Mouse (Mus musculus): Measurements from ENCODE around the gene Dgcr8.
"Not testable (repeated sequence)": the region's sequence is repeated elsewhere in the genome, so short reads cannot be mapped to it uniquely, and the experiment has no call there.

Dgcr8 gene

GRCm38 (mm10) chr16:18289067-18289588 lies at the start of gene Dgcr8:
Gene Dgcr8 (minus strand): TSS chr16:18289246.
- DNase-seq (ENCODE audit: low read depth) = peak; percentile 92

- DNase-seq (ENCODE audit: low read depth) = no peak
These were observed 48.2 kb upstream of the Dgcr8 start for GRCm38 (mm10) chr16:18337261-18337660.

GRCm38 (mm10) chr16:18335981-18336380 lies 46.9 kb upstream of the Dgcr8 start:
- no peak for DNase-seq (ENCODE audit: low read depth)

GRCm38 (mm10) chr16:18333976-18334375 lies 44.9 kb upstream of the Dgcr8 start:
- no peak for DNase-seq (ENCODE audit: low read depth)

- DNase-seq (ENCODE audit: low read depth) = no peak
These were observed 39.5 kb upstream of the Dgcr8 start for GRCm38 (mm10) chr16:18328524-18328923.

- DNase-seq (ENCODE audit: low read depth) = no peak
These were observed 38.9 kb upstream of the Dgcr8 start for GRCm38 (mm10) chr16:18327936-18328335.

GRCm38 (mm10) chr16:18325741-18326140 lies 36.7 kb upstream of the Dgcr8 start:
- no peak for DNase-seq (ENCODE audit: low read depth)

GRCm38 (mm10) chr16:18324031-18324430 lies 35.0 kb upstream of the Dgcr8 start:
- no peak for DNase-seq (ENCODE audit: low read depth)

GRCm38 (mm10) chr16:18323460-18323859 lies 34.4 kb upstream of the Dgcr8 start:
- no peak for DNase-seq (ENCODE audit: low read depth)

GRCm38 (mm10) chr16:18321443-18321842 lies 32.4 kb upstream of the Dgcr8 start:
- DNase-seq (ENCODE audit: low read depth) = no peak

- DNase-seq (ENCODE audit: low read depth) = no peak
These were observed 29.9 kb upstream of the Dgcr8 start for GRCm38 (mm10) chr16:18318992-18319391.

GRCm38 (mm10) chr16:18308159-18308558 lies 19.1 kb upstream of the Dgcr8 start:
- no peak for DNase-seq (ENCODE audit: low read depth)

- DNase-seq (ENCODE audit: low read depth) = not testable (repeated sequence)
These were observed 568 bp upstream of the Dgcr8 start for GRCm38 (mm10) chr16:18289614-18290013.

- DNase-seq (ENCODE audit: low read depth) = peak; percentile 53
These were observed 425 bp downstream of the Dgcr8 start for GRCm38 (mm10) chr16:18288581-18289061.

GRCm38 (mm10) chr16:18288166-18288565 lies 880 bp downstream of the Dgcr8 start:
- no peak for DNase-seq (ENCODE audit: low read depth)

GRCm38 (mm10) chr16:18275166-18275565 lies 13.9 kb downstream of the Dgcr8 start:
- no peak for DNase-seq (ENCODE audit: low read depth)

GRCm38 (mm10) chr16:18268182-18268581 lies 20.9 kb downstream of the Dgcr8 start:
- DNase-seq (ENCODE audit: low read depth) = no peak

GRCm38 (mm10) chr16:18265024-18265423 lies 24.0 kb downstream of the Dgcr8 start:
- DNase-seq (ENCODE audit: low read depth) = no peak

- DNase-seq (ENCODE audit: low read depth) = no peak
These were observed 30.8 kb downstream of the Dgcr8 start, which contains the start of gene Gm49776 for GRCm38 (mm10) chr16:18258221-18258620. Gene Gm49776 (minus strand): TSS chr16:18258321.

GRCm38 (mm10) chr16:18253866-18254265 lies 35.2 kb downstream of the Dgcr8 start:
- DNase-seq (ENCODE audit: low read depth) = no peak

- DNase-seq (ENCODE audit: low read depth) = no peak
These were observed 36.3 kb downstream of the Dgcr8 start for GRCm38 (mm10) chr16:18252736-18253135.

GRCm38 (mm10) chr16:18250828-18251790 lies 37.9 kb downstream of the Dgcr8 start:
- DNase-seq (ENCODE audit: low read depth) = no peak

GRCm38 (mm10) chr16:18250231-18250630 lies 38.8 kb downstream of the Dgcr8 start:
- DNase-seq (ENCODE audit: low read depth) = no peak
